Mouse (Mus musculus) gastrocnemius, adult 8-10 months (tissue): ENCODE measurements around the gene Sart1. TPM values are rescaled to one million over a fixed set of nuclear protein-coding genes. Genes with fewer than 3 reads are reported as not detected.
A peak's percentile ranks its signal among the peaks of the same experiment; 100 is the strongest.
"Not testable (repeated sequence)": the region's sequence is repeated elsewhere in the genome, so short reads cannot be mapped to it uniquely, and the experiment has no call there.

Experiments used
- DNase-seq, 2 experiments: peaks; one replicate each; pipeline ENCODE4 v3.0.0; 2022; ENCODE audit warnings: low spot score in 2 of 2
- total RNA-seq, 4 experiments: library from RNA; stranded (reverse); gene quantifications; 2 replicates each; pipeline ENCODE4 v1.2.4; 2022

Gene Sart1
- total RNA-seq, 4 experiments from 2014 or later, result 40.2 to 52.1 (median 45.3) TPM

- DNase-seq, result no peak
These were observed 14.3 kb downstream of the Sart1 start for GRCm38 (mm10) chr19:5374177-5374576.

GRCm38 (mm10) chr19:5372724-5373123, 15.8 kb downstream of the Sart1 start:
- DNase-seq, result no peak

DNA sequence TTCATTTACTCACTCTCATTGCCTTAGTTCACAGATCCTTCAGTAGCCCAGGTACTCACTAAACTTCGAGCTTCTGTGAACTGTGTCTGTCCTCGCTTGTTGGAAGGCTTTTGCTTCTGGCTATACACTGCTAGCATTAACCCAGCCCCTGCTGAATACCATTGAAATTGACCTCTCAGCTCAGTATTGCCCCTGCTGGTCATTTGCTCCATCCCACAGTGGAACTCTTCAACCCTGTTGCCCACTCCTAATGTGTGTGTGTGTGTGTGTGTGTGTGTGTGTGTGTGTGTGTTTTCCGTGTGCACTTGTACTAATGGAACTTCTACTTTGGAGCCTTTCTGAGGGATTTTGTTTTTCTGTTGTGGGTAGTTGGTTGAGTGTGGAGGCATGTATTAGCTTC, 17.6 kb downstream of the Sart1 start:
- no peak for DNase-seq

DNA sequence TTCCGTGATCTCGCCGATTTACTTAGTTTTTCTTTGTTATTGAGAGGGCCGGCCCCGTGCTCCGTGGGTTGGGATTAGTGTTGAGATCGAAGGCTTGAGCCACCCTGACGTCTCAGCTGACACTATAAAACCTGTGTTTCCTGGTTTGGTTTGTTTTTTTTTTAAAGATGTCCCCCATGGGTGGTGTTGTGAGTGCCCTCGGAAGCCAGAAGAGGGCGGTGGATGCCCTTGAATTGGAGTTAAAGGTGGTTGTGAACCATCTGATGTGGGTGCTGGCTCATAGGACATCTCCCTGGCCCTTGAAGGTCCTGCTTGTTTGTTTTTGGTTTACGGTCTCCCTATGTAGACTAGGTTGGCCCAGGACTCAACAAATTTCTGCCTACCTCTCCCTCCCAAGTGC, 21.0 kb downstream of the Sart1 start:
- no peak for DNase-seq

DNA sequence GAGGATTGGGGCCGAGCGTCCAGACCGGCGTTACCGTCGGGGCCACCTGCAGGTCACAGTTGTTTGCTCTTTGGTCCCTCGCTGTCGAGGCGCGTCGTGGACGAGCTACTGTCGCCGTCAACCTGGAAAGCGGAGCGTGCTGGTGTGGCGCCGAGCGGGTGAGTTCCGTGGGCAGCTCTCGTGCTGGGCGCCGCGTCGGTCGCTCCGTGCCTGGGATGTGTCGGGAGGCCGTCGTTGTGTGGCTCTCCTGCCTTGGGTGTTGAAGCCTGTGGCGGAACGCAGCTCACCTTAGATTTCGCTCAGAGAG, 21.5 kb downstream of the Sart1 start, which contains the start of gene Banf1:
Banf1 (minus strand) TSS at position 116 of the 307 bp plus-strand sequence.
- no peak for DNase-seq

DNA sequence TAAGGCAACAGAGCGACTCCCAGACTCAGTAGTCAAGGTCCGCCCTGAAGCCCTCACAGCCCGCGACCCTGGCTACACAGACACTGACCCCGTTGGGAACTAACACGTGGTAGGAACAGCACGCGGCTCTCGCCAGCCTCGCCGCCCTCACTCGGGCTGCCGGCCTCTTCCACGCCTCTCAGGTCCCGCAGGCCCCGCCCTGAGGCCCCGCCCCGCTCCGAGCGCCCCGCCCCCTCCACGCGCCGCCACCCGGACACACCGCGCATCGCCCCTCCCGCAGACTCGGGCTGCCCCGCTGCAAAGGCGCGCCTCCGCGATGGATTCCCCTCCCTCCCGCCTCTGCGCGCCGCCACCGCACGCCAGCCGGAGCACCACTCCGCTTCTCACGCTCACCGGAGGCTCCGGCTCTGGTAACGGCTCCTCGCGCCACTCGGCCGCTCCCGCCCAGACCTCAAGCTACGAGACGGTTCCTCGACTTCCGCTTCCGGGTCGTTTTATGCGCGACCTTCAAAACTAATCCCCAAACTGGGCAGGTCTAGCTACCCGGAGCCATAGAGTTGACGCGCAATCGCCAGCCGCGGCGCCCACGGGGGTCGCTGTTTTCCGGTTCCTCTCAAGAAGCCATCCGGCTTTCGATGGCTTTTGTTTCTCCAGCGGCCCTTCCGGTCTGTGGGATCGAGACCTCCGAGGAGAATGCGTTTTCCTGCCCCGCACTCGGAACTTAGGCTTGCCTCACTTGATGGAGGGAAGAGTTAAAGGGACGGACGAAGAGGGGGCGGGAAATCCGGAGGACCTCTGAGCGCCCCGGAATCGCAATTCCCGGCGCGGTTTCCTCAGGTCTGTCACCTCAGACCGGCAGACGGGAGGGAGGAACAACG, 22.1 kb downstream of the Sart1 start, which contains the start of gene Eif1ad:
Eif1ad (plus strand) TSS at position 567 of the 878 bp plus-strand sequence.
- DNase-seq, result peak; percentile 90 to 93

GRCm38 (mm10) chr19:5365751-5366150, 22.8 kb downstream of the Sart1 start:
- DNase-seq, result no peak

GRCm38 (mm10) chr19:5364124-5364523, 24.4 kb downstream of the Sart1 start:
- no peak for DNase-seq

- no peak for DNase-seq
These were observed 26.3 kb downstream of the Sart1 start for GRCm38 (mm10) chr19:5362186-5362585.

GRCm38 (mm10) chr19:5356080-5356479, 32.4 kb downstream of the Sart1 start:
- DNase-seq, result no peak

DNA sequence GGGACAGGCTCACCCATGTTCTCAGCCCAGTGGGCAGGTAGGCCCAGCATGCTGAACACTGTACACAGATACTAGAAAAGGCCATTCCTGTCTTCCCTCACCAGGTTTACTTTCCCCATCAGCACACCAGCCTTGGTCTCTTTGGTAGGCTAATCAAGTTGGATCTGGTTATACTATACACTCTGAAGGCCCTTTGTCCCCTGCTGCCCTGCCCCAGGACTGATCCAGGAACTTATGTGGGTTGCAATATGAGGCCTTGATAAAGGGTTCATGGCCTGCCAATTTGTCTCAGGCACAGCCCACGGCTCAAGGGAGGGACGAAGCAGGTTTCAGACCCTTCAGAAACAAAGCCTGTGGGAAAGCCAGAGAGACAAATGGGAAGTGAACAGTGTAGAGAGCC, 34.9 kb downstream of the Sart1 start:
- DNase-seq, result no peak

- not testable (repeated sequence) for DNase-seq
These were observed 39.0 kb downstream of the Sart1 start, which contains the start of gene Cst6 for GRCm38 (mm10) chr19:5349502-5349873. Cst6 (minus strand) TSS chr19:5349574.

DNA sequence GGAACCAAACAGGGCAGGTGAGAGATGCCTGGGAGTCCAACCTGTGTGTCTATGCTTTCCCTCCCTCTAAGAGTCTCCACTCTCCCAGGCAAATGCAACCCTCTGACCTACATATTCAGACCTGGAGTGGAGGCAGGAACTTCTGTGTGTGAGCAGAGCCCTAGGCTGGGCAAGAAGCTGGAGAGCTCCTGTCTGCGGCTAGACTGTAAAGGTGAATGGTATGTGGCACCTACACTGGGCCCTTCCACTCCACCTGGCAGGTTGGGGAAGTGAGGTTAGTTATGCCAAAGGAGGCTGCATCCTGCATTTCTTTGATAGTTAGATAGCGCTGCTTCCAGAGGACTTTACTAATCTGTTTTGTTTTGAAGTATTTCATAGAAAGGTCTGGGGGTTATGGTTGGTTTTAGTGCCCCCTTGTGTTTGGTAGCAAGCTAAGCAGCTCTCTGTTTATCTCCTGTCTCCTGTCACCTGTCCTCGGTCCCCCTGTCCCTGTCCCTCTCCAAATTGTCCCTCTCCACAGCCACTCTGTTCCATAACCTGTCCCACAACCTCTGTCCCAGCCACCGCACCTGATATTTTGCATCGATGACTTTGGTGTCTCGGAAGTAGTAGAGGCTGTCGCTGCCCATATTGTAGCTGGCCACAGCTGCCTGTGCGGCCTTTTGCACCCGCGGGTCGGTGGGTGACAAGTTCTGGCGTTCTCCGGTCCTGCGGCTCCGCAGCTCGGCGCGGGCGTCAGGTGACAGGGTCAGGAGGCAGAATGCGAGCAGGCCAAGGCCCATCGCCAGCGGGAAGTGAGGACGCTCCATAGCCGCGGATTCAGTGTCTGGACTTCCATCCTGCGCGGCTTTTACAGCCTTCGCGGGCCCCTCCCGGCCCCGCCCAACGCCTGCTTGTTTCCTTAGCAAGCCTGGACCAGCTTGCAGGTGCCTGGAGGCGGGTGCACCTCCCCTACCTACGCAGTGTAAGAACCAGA, 39.7 kb downstream of the Sart1 start:
- peak in 1 of 2 experiments; percentile 51 for DNase-seq

DNA sequence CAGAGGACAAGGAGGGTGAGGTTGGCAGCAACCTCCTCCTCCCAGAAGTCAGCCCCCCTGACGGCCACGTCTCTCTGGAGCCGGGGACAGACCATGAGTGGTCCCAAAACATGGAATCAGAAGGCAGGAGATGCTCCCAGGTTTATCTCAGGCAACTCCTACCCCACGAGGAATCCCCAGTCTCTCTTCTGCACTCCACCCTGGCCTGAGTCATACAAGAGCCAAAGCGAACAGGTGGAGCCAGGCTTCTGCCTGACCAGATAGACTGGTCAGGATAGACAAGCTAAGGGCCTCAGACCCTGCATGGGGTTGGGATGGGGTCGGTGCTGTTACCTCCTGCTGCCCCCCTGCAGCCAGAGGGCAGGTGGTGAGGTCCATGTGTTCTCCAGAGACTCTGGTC, 40.4 kb downstream of the Sart1 start:
- DNase-seq, result no peak

GRCm38 (mm10) chr19:5345297-5346131, 43.0 kb downstream of the Sart1 start:
- DNase-seq, result peak; percentile 20 to 26

DNA sequence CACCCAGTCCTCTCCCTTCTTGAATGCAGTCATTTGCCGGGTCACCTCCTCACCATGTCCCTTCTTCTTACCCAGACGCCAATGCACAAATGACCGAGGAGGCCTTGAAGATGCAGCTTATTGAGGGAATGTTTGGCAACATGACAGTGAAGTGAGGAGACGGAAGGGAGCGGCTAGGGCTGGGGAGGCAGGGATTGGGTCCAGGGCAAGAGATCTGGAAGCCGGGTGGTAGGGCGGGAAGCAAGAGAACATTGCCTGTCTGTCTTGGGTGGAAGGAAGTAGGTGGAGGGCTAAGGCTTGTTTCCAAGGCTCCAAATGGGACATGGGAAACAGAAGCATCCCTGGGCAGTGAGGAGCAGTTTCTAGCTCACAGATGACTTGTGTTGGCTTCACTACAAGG, 47.1 kb downstream of the Sart1 start:
- DNase-seq, result no peak

DNA sequence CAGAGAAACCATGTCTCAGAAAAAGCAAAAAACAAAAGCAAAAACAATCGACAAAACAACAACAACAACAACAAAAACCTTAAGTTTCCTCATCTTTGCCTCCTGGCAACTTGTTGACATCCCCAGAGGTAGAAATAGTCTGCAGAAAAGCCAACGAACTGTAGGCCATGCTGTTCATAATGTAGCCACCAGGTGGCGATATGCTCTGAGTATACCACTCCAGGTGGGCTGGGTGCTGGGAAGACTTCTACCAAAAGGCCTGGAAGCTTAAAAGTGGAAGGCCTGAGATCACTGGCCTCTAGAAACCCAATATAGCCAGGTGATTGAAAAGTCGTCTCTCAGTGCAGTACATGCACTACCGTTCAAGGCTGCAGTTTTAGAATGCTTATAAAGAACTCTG, 50.5 kb downstream of the Sart1 start:
- DNase-seq, result peak; percentile 67 to 75

GRCm38 (mm10) chr19:5335441-5335840, 53.1 kb downstream of the Sart1 start, which contains the start of gene Catsper1:
Catsper1 (plus strand) TSS chr19:5335741.
- DNase-seq, result no peak

GRCm38 (mm10) chr19:5334741-5335140, 53.8 kb downstream of the Sart1 start:
- DNase-seq, result no peak

DNA sequence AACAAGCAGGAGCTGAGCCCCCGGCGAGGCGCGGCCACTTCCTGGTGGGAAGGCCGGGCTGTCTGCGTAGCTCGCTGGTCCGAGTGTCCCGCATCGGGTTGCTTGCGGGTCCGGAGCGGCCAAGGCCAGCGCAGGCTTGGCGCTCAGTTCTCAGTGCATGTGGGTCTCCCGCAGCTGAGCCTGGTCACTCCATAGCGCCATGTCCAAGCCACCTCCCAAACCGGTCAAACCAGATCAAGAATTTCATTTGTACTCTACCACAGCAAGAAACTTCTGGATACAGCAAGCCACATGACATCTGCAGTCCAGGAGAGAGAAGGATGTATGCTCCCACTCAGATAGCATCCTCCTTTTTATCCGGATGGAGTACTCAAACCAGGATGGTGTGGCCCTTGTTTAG, 60.5 kb downstream of the Sart1 start:
- no peak for DNase-seq
